Mouse (Mus musculus) liver, embryonic 14.5 days (tissue): ENCODE measurements at regions not wholly inside any gene's neighbourhood (a gene's known extent, or its start where the extent isn't known, plus 50 kb on each side); places are given as distances from the start of the nearest gene placed in this dataset.

ENCODE experiments used
- ATAC-seq: fragments of 200-750 bp; cut with Nextera tagmentation; 2 replicates; pipeline ENCODE4 v1.8.0; 2017; ENCODE audit warnings: moderate number of reproducible peaks, mild to moderate bottlenecking, moderate library complexity; ENCODE audit not compliant: insufficient read depth
- DNase-seq, 3 experiments: peaks; one replicate each; pipeline ENCODE4 v3.0.0-alpha.2; 2012 to 2013; ENCODE audit warnings: low read depth in 3 of 3, low spot score in 3 of 3
- H3K27ac ChIP-seq: fragments of 300-500 bp; sonication (generic); 2 replicates; pipeline ENCODE4 v1.5.1; 2014; ENCODE audit warnings: moderate library complexity, mild to moderate bottlenecking, control low read depth, inconsistent platforms
- H3K27me3 ChIP-seq: fragments of 300-500 bp; sonication (generic); 2 replicates; pipeline ENCODE4 v1.6.1; 2014; ENCODE audit warnings: mild to moderate bottlenecking, low read length, moderate library complexity; ENCODE audit not compliant: control insufficient read depth, insufficient read depth
- H3K36me3 ChIP-seq: fragments of 300-500 bp; sonication (generic); replicated peaks from 2 replicates; pipeline ENCODE4 v1.6.1; 2014; ENCODE audit warnings: low read depth; ENCODE audit not compliant: control insufficient read depth, insufficient read depth
- H3K4me1 ChIP-seq, 2 experiments: fragments of 200-500 bp in 1 of 2; fragments of 300-500 bp in 1 of 2; sonication (generic) in 1 of 2; replicated peaks; 2 replicates each; pipeline ENCODE4 v1.6.1; 2012 to 2014; ENCODE audit warnings: antibody characterized with exemption in 1 of 2, inconsistent platforms in 1 of 2, low read length in 1 of 2; ENCODE audit not compliant: control insufficient read depth in 2 of 2, insufficient read depth in 2 of 2
- H3K4me2 ChIP-seq: fragments of 300-500 bp; sonication (generic); 2 replicates; pipeline ENCODE4 v1.6.1; 2014; ENCODE audit warnings: low read depth, mild to moderate bottlenecking, control low read depth, moderate library complexity
- H3K4me3 ChIP-seq, 2 experiments: fragments of 200-500 bp in 1 of 2; fragments of 300-500 bp in 1 of 2; sonication (generic) in 1 of 2; 2 replicates each; pipeline ENCODE4 v1.5.1; 2012 to 2014; ENCODE audit warnings: low read depth in 2 of 2, low read length in 2 of 2, mild to moderate bottlenecking in 2 of 2, control low read depth in 1 of 2, inconsistent platforms in 1 of 2, moderate library complexity in 1 of 2; ENCODE audit not compliant: insufficient read depth in 1 of 2
- H3K9ac ChIP-seq: fragments of 300-500 bp; sonication (generic); replicated peaks from 2 replicates; pipeline ENCODE4 v1.6.1; 2014; ENCODE audit warnings: mild to moderate bottlenecking, control low read depth, moderate library complexity
- H3K9me3 ChIP-seq: fragments of 300-500 bp; sonication (generic); 2 replicates; pipeline ENCODE4 v1.6.1; 2016; ENCODE audit warnings: low read length, mixed read lengths; ENCODE audit not compliant: control insufficient read depth
- CTCF ChIP-seq: IDR thresholded peaks from 2 replicates; pipeline ENCODE4 v1.5.1; 2016; ENCODE audit warnings: antibody characterized with exemption, low read depth, control low read depth
- EP300 ChIP-seq: IDR thresholded peaks from 2 replicates; pipeline ENCODE4 v1.6.1; 2016; ENCODE audit warnings: antibody characterized with exemption, low read depth
- WGBS: fragments of 180-500 bp; shearing (Covaris S2); extraction: QIAGEN DNeasy Blood & Tissue Kit; methylation state at CpG from one replicate; pipeline ENCODE4 v1.1.7; 2014; ENCODE audit not compliant: insufficient replicate concordance; 5-methylcytosine and 5-hydroxymethylcytosine counted together

DNA sequence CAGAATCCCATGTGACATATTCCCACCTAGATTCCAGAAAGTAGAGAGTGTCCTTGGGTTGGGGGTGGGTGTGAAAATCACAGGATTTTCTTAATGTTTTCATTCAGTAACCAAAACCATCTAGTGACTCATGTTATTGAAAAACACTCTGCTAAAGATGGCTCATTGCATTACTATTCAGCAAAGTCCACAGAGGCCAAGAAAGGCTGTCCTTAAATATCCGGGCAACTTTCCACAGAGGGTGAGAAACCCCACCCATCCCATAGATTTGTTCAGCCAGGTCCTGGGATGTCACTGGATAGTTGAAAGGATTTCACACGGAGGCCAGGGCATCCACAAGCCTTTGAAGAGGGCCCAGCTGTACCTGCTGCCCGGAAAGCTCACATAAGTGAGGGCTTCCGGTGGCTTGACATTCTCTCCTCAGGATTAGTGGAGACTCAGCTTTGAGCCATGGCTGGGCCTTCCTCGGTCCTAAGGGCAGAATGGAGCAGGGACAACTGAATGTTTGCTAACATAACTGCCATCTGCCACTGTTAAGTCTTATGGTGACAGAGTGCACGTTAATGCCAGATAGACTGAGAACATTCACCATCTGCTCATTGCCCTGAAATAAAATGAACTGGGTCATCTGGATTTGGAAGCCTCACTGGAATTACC, 580.7 kb upstream of the Atp2b1 start:
- WGBS = 56% methylated on average over 6 of the region's 6 CpGs
- ATAC-seq = no peak
- Histone ChIP-seq H3K4me2 (no peak overlapping the region), H3K9ac (no peak overlapping the region), H3K9me3 (no peaks in the 10 kb centered on the region), H3K4me3 (no peak overlapping the region), H3K36me3 (no peaks in the 10 kb centered on the region), H3K27me3 (no peaks in the 10 kb centered on the region), H3K27ac (no peak overlapping the region), H3K4me1 (no peaks in the 10 kb centered on the region)
- TF ChIP-seq CTCF (no peak), EP300 (no peak)
- DNase-seq = no peak

DNA sequence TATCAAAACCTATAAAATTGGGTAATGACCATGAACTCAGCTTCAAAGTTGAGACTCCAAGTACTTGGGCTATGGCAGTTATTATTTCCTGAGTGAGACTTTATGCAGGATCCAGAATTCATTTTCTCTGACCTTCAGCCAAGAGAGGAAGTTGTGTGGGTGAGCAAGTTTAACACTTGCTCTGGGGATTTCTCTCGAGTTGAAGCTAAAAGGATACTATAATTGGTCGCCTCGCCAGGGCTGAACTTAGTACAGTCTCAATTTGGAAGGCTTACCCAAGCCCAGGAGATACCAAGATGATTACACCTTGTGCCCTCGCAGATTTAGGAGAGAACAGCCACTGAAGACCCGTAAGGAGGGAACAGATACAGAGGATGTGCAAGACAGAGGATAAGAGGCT, 570.4 kb upstream of the Atp2b1 start:
- no peak overlapping the region for H3K4me2 ChIP-seq
- H3K4me3 ChIP-seq = no peak overlapping the region
- H3K27me3 ChIP-seq = no peaks in the 10 kb centered on the region
- H3K9me3 ChIP-seq = no peaks in the 10 kb centered on the region
- no peak overlapping the region for H3K9ac ChIP-seq
- H3K4me1 ChIP-seq = no peaks in the 10 kb centered on the region
- TF ChIP-seq EP300 (no peak), CTCF (no peak)
- DNase-seq (no peak), ATAC-seq (no peak)
- no peaks in the 10 kb centered on the region for H3K36me3 ChIP-seq
- no peak overlapping the region for H3K27ac ChIP-seq
- 45% methylated on average over 5 of the region's 5 CpGs for WGBS

DNA sequence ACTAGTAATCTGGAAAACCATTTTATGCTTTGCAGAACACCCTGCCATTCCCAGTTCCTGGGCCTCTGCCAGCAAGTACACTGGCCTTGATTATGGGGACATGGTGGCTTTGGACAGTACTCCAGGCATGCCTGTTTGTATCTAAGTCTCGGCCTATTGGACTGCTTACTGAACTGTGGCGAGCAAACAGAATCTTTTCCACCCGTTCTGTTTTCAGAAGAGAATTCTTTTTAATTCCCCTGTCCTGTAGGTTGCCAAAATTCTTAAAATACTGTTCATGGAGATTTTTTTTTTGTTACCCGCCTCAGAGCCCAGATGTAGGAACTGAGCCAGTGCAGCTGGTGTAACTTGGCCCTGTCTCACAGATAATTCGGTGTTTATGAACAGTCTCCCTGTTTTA, 564.7 kb upstream of the Atp2b1 start:
- TF ChIP-seq CTCF (no peak), EP300 (no peak)
- no peak overlapping the region for H3K4me3 ChIP-seq
- WGBS = 62% methylated on average over 5 of the region's 5 CpGs
- H3K27ac ChIP-seq = no peak overlapping the region
- H3K4me1 ChIP-seq = no peaks in the 10 kb centered on the region
- no peak overlapping the region for H3K4me2 ChIP-seq
- no peak for DNase-seq
- ATAC-seq = no peak
- no peak overlapping the region for H3K9ac ChIP-seq
- H3K27me3 ChIP-seq = no peaks in the 10 kb centered on the region
- H3K9me3 ChIP-seq = no peaks in the 10 kb centered on the region
- no peaks in the 10 kb centered on the region for H3K36me3 ChIP-seq

GRCm38 (mm10) chr10:98350318-98350926, 563.8 kb upstream of the Atp2b1 start:
- no peaks in the 10 kb centered on the region for H3K36me3 ChIP-seq
- H3K9ac ChIP-seq = no peak overlapping the region
- H3K4me3 ChIP-seq = no peak overlapping the region
- DNase-seq = no peak
- WGBS = 65% methylated on average over 6 of the region's 6 CpGs
- no peak for TF ChIP-seq EP300
- no peak for TF ChIP-seq CTCF
- H3K9me3 ChIP-seq = no peaks in the 10 kb centered on the region
- no peaks in the 10 kb centered on the region for H3K27me3 ChIP-seq
- H3K4me2 ChIP-seq = no peak overlapping the region
- no peaks in the 10 kb centered on the region for H3K4me1 ChIP-seq
- no peak for ATAC-seq
- H3K27ac ChIP-seq = no peak overlapping the region

DNA sequence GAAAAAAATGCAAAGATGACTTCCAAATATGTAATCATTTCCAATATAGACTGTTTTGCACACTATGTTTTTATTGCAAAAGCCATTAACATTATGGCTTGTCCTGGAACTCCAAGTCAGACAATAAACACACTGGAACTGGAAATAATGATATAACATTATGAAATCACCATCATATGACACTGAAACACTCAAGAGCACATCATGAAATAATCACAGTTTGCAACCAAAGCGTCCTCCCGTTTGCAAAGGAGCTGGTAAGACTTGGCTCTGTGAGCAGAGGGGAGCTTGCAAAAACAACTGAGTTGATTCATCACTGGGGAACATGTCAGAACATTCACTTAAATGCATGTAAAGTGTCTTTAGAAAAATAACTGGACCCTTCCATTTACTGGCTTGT, 562.1 kb upstream of the Atp2b1 start:
- H3K27me3 ChIP-seq = no peaks in the 10 kb centered on the region
- no peak for ATAC-seq
- no peaks in the 10 kb centered on the region for H3K4me1 ChIP-seq
- H3K9ac ChIP-seq = no peak overlapping the region
- no peaks in the 10 kb centered on the region for H3K36me3 ChIP-seq
- WGBS = 71% methylated on average over 2 of the region's 2 CpGs
- TF ChIP-seq EP300 (no peak), CTCF (no peak)
- no peak for DNase-seq
- H3K9me3 ChIP-seq = no peaks in the 10 kb centered on the region
- no peak overlapping the region for H3K4me3 ChIP-seq
- no peak overlapping the region for H3K27ac ChIP-seq
- no peak overlapping the region for H3K4me2 ChIP-seq
